Mouse (Mus musculus) retina, adult 2 months (tissue): Measurements from ENCODE around the gene Nudt21.

Source experiments
- DNase-seq: peaks from one replicate; pipeline ENCODE4 v3.0.0-alpha.2; 2012; ENCODE audit warnings: low read depth, low spot score

The Nudt21 gene

DNA sequence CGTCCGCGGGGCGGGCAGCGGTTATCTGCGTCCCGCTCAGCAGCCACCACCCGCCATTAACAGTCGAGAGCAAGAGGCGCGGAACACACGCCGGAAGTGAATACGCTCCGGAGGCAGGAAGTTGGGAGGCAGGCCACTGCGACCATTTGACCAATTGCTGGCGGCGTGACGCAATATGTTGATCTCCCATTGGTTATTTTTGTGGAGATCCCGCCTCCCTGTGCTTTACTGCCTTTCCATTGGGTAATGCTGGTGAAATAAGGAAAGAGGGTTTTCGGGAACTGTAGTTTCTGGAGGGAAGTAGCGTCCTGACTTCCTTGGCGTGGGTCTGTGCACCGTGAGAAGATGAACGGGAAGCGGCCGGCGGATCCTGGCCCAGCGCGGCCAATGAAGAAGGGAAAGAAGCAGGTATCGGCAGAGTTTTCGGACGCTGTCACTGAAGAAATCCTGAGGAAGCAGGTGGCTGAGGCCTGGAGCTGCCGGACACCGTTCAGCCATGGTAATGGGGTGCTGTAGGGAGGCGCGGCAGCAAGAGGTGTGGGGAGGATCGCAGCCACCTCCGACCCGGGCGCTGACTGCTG is at the start of gene Nudt21, which contains the start of gene Ogfod1:
Nudt21 (minus strand) TSS at position 88 of the 581 bp plus-strand sequence.
Ogfod1 (plus strand) TSS at position 255 of the 581 bp plus-strand sequence.
- DNase-seq: peak; percentile 99

DNA sequence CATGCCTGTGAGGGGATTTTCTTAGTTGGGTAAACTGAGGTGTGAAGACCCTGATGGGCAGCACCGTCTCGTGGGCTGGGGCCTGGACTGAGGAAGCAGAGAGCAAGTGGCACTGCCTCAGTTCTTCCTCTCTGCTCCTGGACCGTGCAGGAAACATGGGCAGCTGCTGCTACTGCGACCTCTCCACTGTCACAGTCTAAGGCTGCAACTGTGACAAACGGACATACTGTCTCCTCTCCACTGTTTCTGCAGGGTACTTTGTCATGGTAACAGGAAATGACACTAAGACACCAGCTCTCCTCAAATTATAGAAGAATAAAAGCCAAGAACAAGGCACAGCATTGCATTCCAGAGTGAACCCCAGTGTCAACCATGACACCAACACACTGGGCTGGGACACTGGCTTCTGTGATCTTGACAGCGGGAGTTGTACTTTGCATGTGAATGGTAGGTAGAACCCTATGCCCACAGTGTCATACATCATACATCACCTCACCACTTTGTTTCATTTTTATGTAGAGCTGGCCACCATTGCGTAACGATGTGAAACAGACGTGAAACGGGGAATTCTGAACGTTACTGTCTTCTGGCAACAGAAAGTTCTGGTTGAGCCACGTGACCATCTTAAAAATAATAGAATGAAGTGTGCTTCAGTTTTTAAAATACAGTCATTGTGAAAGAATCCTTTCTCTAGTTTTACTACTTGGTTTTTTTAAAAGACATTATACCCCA is 39.8 kb upstream of the Nudt21 start:
- no peak for DNase-seq

DNA sequence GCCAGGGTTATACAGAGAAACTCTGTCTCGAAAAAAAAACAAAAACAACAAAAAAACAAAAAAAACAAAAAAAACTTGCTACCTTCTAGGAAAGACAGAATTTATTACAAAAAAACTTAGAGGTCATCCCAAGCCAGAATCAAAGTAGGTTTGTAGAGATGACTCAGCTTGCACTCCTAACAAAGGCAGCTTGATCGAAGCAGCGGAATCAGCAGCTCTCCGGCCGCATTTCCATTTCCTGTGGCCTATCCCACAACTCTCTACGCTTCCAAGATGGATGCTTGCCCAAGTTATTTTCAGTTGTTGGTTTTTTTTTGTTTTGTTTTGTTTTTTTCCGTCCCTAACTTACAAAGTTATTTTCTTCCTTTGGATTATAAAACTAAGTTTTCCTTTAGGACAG is 32.0 kb upstream of the Nudt21 start:
- DNase-seq: no peak

DNA sequence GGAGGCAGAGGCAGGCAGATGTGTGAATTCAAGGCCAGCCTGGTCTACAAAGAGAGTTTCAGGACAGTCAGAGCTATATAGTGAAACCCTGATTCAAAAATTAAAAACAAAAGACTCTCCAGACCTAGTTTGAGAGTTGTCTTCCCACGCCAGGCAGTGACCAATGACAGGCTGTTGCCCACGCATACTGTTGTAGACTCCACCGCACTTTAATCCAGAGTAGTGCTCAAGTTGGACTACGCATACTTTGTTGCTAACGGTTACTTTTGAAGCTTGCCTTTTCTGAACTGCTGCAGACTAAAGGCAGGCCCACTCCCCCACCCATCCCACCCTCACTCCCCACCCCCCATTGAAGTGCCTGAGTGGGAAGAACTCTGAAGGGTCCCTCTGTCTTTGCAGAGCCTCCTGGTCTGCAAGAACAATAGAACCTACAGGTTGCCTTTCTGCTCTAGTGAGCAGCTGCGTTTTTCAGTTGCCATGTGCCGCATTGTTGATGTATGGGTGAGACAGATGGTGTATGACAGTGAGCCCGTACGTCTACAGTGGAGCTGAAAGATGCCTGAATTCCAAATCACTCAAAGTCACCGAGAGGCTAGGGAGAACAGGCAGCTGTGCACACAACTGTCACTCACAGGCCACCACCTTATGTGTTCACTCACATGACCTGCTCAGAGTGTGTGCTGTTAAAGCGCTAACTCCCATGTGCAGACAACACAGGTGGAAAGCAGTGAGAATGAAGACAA is 29.5 kb upstream of the Nudt21 start:
- no peak for DNase-seq

DNA sequence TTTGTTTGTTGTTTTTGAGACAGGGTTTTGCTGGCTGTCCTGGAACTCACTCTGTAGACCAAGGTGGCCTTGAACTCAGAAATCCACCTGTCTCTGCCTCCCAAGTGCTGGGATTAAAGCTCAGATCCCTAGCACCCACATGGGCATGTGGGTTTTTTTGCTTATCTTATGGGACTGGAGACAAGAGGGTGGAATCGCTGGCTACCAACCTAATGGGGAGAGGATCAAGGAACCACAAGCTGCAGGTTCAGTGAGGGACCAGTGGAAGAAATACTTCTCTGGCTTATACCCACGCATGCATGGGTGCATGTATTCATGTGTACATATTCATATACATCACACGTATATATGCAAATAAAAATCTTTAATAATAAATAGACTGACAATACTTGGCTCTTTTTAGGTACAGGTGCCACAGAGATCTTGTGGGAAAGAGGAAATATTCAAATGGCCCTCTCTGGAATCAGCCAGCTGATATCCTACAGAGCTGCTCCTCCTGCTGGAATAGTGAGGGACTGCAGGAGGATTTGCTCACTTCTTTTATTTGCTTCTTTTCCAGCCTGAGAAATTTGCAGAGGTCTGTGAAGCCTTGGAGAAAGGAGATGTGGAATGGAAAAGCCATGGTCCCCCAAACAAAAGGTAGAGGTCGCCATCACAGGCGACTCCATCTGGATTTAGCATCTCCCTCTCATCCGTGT is 20.5 kb upstream of the Nudt21 start:
- no peak for DNase-seq

DNA sequence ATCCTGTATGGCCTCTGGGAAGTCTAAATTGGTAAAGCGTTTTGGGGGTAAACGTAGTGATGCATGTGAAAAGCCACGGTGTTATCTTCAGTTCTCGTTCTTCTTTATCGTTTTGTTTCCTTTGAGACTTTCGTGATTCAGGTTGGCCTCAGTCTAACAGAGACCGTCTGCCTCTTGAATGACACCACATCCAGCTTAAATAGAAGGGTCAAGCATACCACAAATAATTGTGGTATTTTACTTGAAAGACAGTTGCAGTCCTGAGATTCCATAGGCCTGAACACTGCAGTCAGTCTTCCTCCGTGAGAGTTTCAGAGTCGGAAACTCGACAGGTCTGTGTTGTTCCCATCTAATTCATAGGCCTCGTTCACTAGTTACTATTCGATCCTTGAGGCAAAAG is 15.9 kb upstream of the Nudt21 start:
- no peak for DNase-seq

DNA sequence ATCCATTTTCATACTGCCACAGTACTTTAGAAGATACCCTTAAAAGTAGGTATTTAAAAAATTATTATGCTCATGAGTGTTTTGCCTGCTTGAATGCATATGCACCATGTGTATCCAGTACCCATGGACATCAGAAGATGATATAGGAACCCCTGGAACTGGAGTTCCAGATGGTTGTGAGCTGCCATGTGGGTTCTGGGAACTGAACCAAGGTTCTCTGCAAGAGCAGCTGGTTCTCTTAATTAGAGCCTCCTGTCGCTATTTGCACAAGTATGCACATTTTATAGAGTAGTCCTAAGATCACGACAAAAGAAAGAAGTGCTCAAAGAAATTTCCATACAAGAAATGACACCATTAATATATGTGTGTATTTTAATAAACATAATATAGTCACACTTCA is 11.0 kb upstream of the Nudt21 start:
- DNase-seq: no peak

DNA sequence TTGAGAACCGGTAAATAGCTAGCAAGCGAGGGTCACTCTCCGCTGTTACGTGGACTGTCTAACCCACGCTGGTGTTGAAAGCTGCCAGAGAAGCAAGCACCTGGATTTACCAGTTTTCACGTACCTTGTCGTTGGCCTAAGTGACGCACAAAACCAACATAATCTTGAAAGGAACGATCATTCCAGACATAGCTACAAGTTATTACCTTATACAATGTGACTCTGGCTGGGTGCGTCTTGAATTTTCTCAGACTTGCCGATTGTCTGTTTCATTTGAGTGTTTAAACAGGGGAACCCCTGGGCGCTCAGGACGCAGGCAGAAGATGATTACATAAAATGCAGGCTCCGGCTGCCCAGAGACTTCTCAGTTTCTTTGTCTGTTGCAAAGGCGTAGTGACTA is 975 bp upstream of the Nudt21 start:
- no peak for DNase-seq

DNA sequence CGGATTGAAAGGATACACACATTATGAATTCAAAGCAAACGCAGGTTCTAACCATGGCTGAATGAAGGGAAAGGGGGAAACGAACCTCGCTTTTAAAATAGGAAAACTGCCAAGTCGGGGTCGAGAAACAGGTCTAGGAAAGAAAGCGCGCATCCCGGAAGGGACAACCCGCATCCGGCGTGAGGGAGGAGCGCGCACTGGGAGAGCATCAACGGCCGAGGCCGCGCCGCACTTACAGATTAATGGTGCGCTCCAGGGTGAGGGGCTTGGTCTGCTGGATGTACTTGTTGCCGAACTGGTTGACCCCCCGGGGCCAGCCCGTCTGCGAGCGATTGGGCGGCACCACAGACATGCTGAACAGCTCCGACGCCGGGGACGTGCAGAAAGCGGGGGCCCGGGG is 290 bp downstream of the Nudt21 start:
- peak; percentile 29 for DNase-seq

DNA sequence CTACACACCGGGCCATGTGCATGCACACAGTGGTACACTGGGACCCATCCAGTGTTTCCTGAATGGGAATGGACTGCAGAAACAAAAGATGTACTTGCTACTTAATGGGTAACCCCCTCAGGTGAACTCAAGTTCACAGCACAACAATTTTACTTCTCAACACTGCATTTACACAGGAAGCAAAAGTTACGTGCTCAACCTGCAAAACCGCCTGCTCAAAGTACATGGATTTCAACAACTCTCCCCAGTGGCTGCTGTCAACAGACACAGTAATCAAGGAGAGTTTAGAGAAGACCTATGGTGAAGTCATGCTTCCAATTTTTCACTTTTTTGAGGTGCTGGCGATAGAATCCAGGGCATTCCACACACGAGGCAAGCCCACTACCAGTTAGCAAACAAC is 1.6 kb downstream of the Nudt21 start:
- DNase-seq: no peak

DNA sequence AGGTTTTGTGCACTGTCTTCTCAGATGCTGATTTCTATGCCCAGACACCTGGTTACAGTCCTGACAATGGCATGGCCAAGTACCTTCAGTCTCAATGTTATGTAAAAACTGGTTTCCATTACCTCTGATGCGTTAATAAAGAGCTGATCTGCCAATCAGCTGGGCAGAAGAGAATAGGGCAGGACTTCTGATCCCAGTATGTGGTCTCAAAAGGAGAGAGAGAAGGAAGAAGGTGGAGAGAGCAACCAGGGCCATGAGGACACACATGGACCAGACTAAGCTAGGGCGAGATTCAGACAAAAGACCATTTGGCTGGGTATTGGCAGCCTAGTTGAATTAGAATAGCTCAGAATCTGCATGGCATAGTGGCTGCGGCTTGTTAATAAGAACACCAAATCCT is 3.2 kb downstream of the Nudt21 start:
- no peak for DNase-seq

DNA sequence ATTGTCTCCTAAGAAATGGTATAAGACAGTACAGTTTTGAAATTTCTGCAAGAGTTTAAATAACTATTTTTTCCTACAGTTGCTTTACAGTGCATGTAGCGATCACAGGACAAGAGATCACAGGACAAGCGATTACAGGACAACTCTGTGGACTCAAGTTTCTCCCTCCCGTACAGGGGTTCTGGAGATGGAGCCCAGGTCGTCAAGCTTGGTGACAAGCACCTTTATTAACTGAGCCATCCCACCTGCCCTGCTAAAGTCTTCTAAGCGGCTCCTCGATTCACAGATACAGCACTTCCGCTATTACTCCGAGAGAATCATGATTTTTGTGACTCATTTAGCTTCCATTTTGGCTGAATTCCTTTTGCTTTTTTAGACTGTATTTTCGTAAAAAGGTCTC is 7.1 kb downstream of the Nudt21 start:
- no peak for DNase-seq

DNA sequence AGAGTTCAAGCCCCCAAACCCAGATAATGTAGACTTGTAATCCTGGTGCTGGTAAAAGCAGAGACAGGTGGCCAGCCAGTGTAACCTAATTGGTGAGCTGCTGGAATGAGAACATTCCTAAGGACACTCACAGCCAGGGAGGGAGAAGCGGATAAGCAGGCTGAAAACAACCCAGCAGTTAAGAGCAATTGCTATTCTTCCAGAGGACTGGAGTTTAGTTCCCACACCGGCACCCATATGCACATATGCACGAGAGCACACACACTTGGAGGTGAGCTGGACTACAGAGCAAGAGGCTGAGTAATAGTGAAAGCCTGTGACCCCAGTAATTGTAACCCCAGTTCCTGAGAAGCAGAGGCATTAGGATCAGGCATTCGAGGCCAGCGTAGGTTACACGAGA is 12.9 kb downstream of the Nudt21 start:
- no peak for DNase-seq

DNA sequence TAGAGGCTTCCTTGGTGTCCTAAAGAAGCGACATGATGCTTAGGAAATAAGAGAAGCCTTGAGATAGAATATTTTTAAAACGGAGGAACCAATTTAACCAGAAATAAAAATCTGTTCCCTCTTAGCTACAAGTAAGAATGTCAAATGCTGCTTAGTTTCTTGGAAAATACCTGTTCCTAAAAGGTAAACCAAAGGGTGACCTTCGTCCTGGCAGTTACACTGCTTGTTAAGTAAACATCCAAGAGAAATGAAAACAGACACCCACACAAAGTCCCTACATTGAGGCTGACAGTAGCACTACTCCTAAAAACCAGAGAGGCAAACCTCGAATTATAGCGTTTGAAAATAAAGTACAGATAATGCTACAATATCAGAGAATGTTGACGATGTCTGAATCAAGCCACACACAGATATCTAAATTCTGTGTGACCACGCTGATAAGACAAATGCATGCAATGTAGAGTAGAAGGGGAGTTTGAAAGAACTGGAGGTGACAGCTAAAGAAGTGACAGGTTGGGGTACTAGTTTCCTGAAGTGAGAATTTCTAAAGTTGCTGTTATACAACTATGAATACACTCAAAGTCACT is 23.7 kb downstream of the Nudt21 start:
- no peak for DNase-seq

DNA sequence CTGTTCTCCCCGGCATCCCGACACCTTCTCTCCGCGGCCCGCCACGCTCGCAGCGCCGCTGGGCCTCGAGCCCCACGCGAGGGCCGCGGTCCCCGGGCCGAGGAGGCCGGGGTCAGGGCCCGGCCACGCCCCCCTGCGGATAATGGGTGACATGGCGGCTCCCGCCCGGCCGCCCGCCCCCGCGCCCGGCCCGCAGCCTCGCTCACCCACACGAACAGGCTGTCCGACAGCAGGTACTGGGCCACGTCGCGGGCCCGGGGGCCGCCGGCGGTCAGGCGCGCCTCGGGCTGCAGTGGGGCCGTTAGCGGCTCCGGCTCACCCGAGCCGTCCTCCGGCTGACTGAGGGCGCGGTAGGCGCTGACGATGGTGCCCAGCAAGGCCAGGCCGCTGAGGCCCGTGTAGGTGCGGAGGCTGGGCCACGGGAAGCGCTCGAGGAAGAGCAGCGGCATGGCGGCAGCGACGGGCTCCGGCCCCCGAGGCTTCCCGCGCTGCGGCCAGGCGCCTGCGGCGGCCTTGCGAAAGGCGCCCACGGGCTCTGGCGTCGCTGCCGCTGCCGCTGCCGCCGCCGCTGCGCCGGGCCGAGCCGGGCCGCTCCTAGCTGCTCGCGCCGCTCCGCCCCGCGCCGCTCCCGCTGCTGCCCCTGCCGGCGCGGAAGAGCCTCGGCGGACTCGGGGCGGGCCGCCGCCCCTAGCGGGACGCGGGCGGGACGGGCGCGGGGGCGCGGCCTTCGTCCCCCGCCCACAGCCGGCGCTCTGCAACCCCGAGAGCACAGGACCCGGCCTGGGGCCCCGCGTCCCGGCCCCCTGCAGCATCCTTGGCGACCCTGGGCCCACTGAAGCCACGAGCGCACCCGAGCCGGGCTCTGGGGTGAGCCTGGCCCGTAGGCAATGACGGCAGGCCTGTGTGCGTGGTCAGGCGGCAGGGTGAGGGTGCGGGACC is 24.5 kb downstream of the Nudt21 start, which contains the start of gene Amfr:
Amfr (minus strand) TSS at position 830 of the 939 bp plus-strand sequence.
- DNase-seq: peak; percentile 46

DNA sequence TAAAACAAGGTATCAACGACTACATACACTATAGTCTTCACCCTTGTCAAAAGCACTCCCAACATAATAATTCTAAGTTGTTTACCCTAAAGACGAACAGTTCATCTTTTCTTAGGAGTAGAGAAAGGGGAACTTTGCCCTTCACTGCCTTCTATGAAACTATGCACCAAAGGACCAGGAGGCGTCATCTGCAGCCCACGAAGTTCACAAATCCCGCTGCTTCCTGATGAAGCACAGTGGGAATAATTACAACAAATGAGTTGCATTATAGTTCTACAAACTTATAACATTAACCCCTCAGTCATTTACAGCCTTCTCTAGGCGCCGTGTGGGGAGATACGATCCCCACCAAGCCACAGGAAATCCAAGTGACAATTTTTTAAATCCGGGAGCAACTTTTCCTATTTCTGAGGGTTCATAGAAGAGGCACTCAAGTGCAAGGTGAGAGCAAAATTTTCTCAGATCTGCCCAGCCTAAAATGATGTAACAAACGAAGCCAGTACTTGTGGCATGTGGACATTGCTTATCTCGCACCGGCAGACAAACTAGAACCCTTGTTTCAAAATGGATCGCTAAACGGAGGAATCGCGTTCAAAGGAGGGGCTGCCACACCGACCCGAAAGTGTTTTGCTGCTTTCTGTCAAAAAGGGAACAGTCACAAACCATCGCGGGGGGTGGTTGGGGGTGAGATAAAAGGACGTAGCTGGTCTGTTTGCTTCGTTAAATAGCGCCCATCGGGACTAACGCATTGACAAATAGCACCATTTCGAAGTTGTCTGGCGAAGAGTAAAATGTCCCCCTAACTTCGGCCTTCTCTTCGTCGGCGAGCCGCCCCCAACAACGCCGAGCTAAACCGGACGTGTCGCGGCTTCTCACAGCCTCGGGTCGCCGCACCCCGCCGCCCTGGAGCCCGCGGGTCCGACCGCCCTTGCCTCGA is 25.5 kb downstream of the Nudt21 start:
- DNase-seq: no peak

DNA sequence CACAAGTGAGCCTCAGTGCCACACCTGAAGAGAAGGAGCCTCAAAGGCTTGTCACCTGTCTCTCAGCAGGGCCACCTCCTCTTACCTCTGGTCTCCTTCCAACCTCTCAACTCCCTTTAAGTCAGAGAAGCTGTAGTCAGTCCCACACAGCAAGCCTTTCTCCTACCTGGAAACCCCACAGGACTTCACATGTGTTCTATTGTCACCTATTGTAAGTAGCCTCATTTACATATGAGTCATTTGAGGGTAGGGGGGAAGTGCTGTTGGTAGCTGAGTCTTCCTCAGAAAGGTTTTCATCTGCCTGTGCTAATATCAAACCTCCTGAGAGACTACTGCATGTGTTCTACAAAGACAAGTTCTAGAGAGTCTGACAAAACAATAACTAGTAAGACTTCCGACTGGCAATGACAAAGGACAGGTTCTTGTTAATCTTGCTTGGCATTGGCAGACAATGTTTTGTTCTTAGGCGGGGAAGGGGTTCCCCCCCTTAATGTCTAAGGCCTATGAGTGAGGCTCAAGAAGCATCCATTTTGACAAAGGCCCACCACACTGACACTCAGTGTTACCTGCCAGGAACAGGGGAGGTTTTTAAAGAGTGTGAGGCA is 26.6 kb downstream of the Nudt21 start:
- DNase-seq: no peak

DNA sequence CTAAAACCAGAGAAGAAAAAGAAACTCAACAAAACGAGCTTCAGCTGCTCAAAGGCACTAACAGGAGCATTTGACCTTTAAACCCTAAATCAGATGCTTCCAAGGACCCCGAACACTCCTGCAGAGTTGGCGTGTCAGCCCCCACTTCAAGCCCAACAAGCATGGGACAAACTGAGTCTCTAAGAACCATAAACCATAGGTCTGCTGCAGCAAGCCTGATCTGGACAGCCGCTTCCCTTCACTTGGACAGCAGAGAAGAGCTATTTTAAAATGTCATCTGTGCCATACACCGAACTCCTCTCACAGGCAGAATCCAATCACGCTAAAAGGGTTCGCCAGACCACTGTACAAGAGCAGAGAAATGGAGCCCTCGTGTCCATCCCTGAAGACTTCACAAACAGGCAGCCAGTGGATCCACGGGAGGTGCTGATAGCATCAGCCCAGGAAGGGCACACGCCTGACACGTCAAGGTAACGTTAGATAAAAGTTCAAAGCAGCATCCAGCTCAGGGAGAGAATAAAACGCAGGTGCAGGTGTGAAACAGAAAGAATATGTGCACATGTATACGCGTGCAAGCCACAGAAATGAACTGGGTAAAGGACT is 27.5 kb downstream of the Nudt21 start:
- no peak for DNase-seq

DNA sequence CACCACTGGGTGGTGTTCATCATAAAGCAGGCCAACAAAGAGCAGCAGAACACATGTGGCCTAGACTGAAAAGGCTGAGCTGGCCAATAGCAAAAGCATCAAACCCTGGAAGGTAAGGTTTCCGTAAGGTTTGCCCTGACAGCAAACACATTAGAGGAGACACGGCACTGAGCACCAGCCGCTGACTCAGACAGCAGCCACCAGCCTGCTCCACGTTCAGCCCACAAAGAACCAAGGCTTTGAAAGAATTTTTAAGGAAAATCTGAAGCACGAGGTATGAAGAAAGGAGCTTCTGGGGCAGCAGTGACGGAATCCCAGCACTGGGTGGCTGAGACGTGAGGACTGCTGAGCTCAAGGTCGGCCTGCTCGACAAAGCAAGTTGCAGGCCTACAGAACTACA is 32.7 kb downstream of the Nudt21 start:
- no peak for DNase-seq
